Mouse (Mus musculus) heart, postnatal 0 days (tissue): ENCODE results near the gene Adprm. TPM values are rescaled to one million over a fixed set of nuclear protein-coding genes. Genes with fewer than 3 reads are reported as not detected.

Source experiments
- ATAC-seq: fragments of 200-750 bp; cut with Nextera tagmentation; 2 replicates; pipeline ENCODE4 v1.8.0; 2017; ENCODE audit warnings: low read depth, moderate number of reproducible peaks, moderate library complexity; ENCODE audit not compliant: insufficient read depth
- DNase-seq: peaks from one replicate; pipeline ENCODE4 v3.0.0-alpha.2; 2016; ENCODE audit warnings: low spot score
- H3K27ac ChIP-seq: fragments of 300-500 bp; sonication (generic); 2 replicates; pipeline ENCODE4 v1.5.1; 2014; ENCODE audit warnings: low read depth, mild to moderate bottlenecking
- H3K27me3 ChIP-seq: fragments of 300-500 bp; sonication (generic); 2 replicates; pipeline ENCODE4 v1.6.1; 2014; ENCODE audit warnings: low read length, mixed read lengths; ENCODE audit not compliant: control insufficient read depth, insufficient read depth
- H3K36me3 ChIP-seq: fragments of 300-500 bp; sonication (generic); replicated peaks from 2 replicates; pipeline ENCODE4 v1.6.1; 2014; ENCODE audit warnings: low read length, mixed read lengths; ENCODE audit not compliant: control insufficient read depth, insufficient read depth
- H3K4me1 ChIP-seq: fragments of 300-500 bp; sonication (generic); 2 replicates; pipeline ENCODE4 v1.6.1; 2014; ENCODE audit warnings: antibody characterized with exemption; ENCODE audit not compliant: control insufficient read depth, insufficient read depth
- H3K4me2 ChIP-seq: fragments of 300-500 bp; sonication (generic); 2 replicates; pipeline ENCODE4 v1.6.1; 2014; ENCODE audit warnings: low read depth, mild to moderate bottlenecking, low read length, moderate library complexity
- H3K4me3 ChIP-seq: fragments of 300-500 bp; sonication (generic); 2 replicates; pipeline ENCODE4 v1.5.1; 2014; ENCODE audit warnings: low read depth, low read length
- H3K9ac ChIP-seq: fragments of 300-500 bp; sonication (generic); replicated peaks from 2 replicates; pipeline ENCODE4 v1.6.1; 2014; ENCODE audit warnings: low read depth, low read length, mixed read lengths
- H3K9me3 ChIP-seq: fragments of 300-500 bp; sonication (generic); replicated peaks from 2 replicates; pipeline ENCODE4 v1.6.1; 2016; ENCODE audit warnings: low read length; ENCODE audit not compliant: control insufficient read depth
- CTCF ChIP-seq: IDR thresholded peaks from 2 replicates; pipeline ENCODE4 v1.5.1; 2016; ENCODE audit warnings: antibody characterized with exemption, control low read depth, low read depth
- EP300 ChIP-seq: IDR thresholded peaks from 2 replicates; pipeline ENCODE4 v1.6.1; 2016; ENCODE audit warnings: antibody characterized with exemption, low read depth
- WGBS: fragments of 180-500 bp; shearing (Covaris S2); extraction: QIAGEN DNeasy Blood & Tissue Kit; methylation state at CpG from one replicate; pipeline ENCODE4 v1.1.7; 2014; 5-methylcytosine and 5-hydroxymethylcytosine counted together
- polyA plus RNA-seq: library from polyadenylated mRNA; unstranded; fragments of >200 nt; fragmentation: Nextera tagmentation; extraction: Ambion mirVana; gene quantifications from 2 replicates; pipeline ENCODE4 v1.2.1, GENCODE M21; 2015
- total RNA-seq: library from RNA; depleted of rRNA; stranded (reverse); fragments of >200 nt; gene quantifications from 2 replicates; pipeline ENCODE4 v1.2.3, GENCODE M21; 2014; ENCODE audit warnings: low replicate concordance

Adprm gene
- total and polyA plus RNA-seq, 2 experiments from 2014 or later, result 4.2 to 15.9 TPM

DNA sequence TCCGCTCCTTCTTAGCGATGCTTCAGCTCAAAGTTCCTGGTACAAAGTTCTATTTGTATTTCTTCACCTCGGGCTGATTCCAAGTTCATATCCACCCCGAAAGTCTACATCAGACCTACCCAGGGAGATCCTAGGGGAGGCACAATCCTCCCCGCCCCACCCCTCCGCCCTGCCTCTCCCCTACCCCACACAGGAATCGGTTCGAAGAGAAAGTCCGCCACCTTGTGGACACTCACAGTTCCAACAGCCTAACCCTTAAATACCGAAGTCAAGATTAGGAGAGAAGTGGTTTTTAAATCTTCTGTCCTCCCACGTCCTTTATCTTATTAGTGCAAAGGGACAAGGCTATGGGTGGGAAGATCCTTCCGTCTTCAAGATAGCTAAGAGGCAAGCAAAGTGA is 31.4 kb downstream of the Adprm start:
- TF ChIP-seq EP300, result no peak
- TF ChIP-seq CTCF, result peak; percentile 80
- H3K27me3 ChIP-seq, result no peaks in the 10 kb centered on the region
- no peak overlapping the region for H3K27ac ChIP-seq
- no peaks in the 10 kb centered on the region for H3K36me3 ChIP-seq
- no peak overlapping the region for H3K9ac ChIP-seq
- DNase-seq (peak; percentile 63), ATAC-seq (no peak)
- H3K4me3 ChIP-seq, result 0 out of 2 replicates have a peak overlapping the region, but pooled peaks have one; percentile 1
- H3K9me3 ChIP-seq, result no peaks in the 10 kb centered on the region
- 3% methylated on average over 12 of the region's 12 CpGs for WGBS
- H3K4me1 ChIP-seq, result peaks cover 4% of the 10 kb centered on the region; the same call in 1 of the 2 replicates
- H3K4me2 ChIP-seq, result peak overlapping the region; percentile 24

DNA sequence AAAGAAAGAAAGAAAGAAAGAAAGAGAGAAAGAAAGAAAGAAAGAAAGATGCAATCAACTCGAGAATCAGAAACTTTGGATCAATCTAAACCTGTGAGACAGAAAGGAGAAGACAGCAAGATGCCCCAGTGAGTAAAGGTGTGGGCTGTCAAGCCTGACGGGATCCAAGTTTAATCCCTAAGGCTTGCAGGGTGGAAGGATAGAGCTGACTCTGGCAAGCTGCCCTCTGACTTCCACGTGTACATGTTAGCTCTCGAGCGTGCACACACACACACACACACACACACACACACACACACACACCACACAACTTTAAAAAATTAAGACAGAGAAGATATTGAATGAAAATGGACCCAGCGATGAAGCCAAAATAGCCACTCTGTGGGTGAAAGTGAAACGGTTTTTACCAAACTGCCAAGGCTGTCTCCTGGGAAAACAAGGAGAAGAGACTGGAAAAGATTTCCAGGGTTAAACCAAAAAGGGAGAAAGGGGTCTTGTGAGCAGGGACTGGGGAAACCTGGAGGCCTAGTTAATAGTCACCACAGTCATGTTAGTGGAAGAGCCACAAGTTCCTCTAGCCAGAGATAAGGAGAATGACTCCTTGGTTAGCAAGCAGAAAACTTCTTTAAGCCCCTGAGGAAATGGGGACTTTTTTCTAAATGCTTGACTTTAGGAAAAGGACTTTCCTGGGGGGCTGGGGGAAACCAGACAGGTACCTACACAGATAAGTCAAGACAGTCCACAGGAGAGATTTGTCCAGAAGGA is 32.5 kb downstream of the Adprm start:
- ATAC-seq (no peak), DNase-seq (no peak)
- Histone ChIP-seq H3K27ac (no peak overlapping the region), H3K9ac (no peak overlapping the region), H3K9me3 (no peaks in the 10 kb centered on the region), H3K4me1 (peaks cover 4% of the 10 kb centered on the region; the same call in 1 of the 2 replicates), H3K4me3 (no peak overlapping the region), H3K36me3 (no peaks in the 10 kb centered on the region), H3K27me3 (no peaks in the 10 kb centered on the region), H3K4me2 (no peak overlapping the region)
- TF ChIP-seq EP300 (no peak), CTCF (no peak)
- WGBS, result 52% methylated on average over 7 of the region's 7 CpGs

DNA sequence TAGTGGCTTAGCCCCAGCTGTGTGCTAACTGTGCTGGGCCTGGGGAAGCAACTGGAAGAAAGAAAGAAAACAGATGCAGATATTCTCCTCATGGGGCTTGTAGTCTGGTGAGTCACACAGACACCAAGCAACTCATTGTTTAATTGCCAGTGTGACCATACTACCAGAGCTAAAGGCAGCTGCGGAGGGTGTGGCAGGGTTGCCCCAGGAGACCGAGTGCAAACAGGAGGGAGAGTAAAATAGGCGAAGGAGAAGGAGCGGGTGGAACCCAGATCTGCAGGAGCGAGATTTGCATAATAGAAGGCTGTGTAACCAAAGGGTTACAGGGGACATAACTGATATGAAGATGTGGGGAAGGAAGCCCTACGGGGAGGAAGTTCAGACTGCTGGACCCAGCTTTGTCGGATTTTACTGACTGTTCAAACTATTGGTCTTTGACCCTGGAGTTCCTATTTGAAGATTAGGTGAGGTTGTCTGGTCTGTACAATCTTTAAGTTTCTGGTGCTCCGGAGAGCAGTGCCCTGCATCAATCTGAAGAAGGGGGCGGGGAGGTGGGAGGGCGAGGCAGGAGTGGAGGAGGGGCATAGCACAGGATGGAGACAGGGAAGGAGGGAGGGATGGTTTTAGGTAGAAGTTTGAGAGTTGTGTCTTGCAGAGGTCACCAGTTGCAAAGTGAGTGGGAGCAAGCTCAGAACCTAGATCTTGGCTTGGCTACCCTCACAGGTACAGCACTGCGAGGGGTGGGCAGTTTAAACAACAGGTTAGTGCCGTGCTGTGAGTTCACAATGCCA is 34.4 kb downstream of the Adprm start:
- H3K27ac ChIP-seq, result no peak overlapping the region
- WGBS, result 22% methylated on average over 12 of the region's 12 CpGs
- H3K9ac ChIP-seq, result no peak overlapping the region
- no peaks in the 10 kb centered on the region for H3K4me1 ChIP-seq
- no peaks in the 10 kb centered on the region for H3K9me3 ChIP-seq
- H3K36me3 ChIP-seq, result no peaks in the 10 kb centered on the region
- DNase-seq, result no peak
- H3K4me3 ChIP-seq, result no peak overlapping the region
- TF ChIP-seq CTCF (no peak), EP300 (no peak)
- H3K27me3 ChIP-seq, result no peaks in the 10 kb centered on the region
- ATAC-seq, result 0 out of 2 replicates have a peak, but pooled peaks have one; percentile 18
- H3K4me2 ChIP-seq, result no peak overlapping the region

DNA sequence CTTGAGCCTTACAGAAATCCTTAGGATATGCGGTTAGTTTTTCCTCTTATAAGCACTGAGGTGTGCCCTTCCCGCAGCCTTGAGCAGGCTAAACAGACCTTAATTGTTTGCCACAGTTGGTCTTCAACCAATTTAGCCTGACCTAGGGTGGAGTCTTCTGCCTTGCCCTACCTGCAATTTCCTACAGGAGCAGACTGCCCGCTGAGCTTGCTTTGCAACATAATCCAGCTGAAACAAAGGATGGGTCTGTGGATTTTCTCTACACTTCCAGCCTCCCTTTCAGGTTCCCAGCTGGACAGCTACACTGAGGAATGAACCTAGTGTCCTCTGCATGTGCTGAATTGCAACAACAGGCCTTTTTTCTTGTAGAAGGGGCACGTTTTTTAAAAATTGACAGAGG is 40.8 kb downstream of the Adprm start:
- Histone ChIP-seq H3K4me1 (0 out of 2 replicates have a peak, but pooled peaks cover 6% of the 10 kb centered on the region), H3K4me2 (no peak overlapping the region), H3K27ac (no peak overlapping the region), H3K9ac (no peak overlapping the region), H3K9me3 (no peaks in the 10 kb centered on the region), H3K36me3 (no peaks in the 10 kb centered on the region), H3K27me3 (no peaks in the 10 kb centered on the region), H3K4me3 (no peak overlapping the region)
- DNase-seq (no peak), ATAC-seq (no peak)
- 72% methylated on average over 4 of the region's 4 CpGs for WGBS
- TF ChIP-seq EP300 (no peak), CTCF (no peak)

DNA sequence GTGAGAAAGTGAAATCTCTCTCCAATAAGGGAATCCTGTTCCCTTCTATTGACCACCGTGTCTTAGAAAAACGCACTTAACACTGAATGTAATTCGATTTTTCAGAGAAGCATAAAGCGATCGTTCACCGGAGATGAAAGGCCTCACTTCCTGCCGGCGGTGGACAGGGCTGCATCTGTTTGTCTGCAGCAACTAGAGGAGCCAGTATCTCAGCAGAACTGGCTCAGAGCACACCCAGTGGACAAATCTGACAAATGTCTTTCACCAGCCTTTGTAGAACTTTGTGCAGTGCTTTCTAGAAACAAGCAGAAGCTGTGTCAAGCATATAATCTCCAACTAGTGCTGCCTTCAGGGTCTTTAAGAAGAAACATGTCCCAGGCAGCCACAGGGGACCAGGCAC is 42.0 kb downstream of the Adprm start:
- H3K9ac ChIP-seq, result no peak overlapping the region
- peak overlapping the region; percentile 34 for H3K4me2 ChIP-seq
- 0 out of 2 replicates have a peak, but pooled peaks cover 6% of the 10 kb centered on the region for H3K4me1 ChIP-seq
- ATAC-seq (peak; percentile 83), DNase-seq (peak; percentile 47)
- no peaks in the 10 kb centered on the region for H3K9me3 ChIP-seq
- no peaks in the 10 kb centered on the region for H3K27me3 ChIP-seq
- 6% methylated on average over 8 of the region's 8 CpGs for WGBS
- H3K36me3 ChIP-seq, result no peaks in the 10 kb centered on the region
- H3K27ac ChIP-seq, result no peak overlapping the region
- H3K4me3 ChIP-seq, result no peak overlapping the region
- TF ChIP-seq EP300 (no peak), CTCF (peak; percentile 40; the same call in 1 of the 2 replicates)
